Mouse (Mus musculus): ENCODE measurements around the gene Smc5. TPM values are rescaled to one million over a fixed set of nuclear protein-coding genes. Genes with fewer than 3 reads are reported as not detected.

Gene Smc5
- polyA plus RNA-seq, 1 experiment from 2014 or later = 21.2 TPM

- 82% methylated on average over 11 of the region's 11 CpGs for WGBS
- Histone ChIP-seq H3K9me3 (replicated peaks) (no peaks in the 10 kb centered on the region), H3K4me2 (no peak overlapping the region), H3K4me3 (no peak overlapping the region), H3K4me1 (replicated peaks) (peaks cover 12% of the 10 kb centered on the region), H3K27me3 (no peaks in the 10 kb centered on the region), H3K36me3 (no peaks in the 10 kb centered on the region), H3K9ac (no peak overlapping the region), H3K27ac (no peak overlapping the region)
- ATAC-seq (replicated peaks; ENCODE audit: insufficient number of reproducible peaks, insufficient read depth, low FRiP score, low read depth) = no peak
Observed at GRCm38 (mm10) chr19:23166550-23167284, 107.0 kb downstream of the Smc5 start.

DNA sequence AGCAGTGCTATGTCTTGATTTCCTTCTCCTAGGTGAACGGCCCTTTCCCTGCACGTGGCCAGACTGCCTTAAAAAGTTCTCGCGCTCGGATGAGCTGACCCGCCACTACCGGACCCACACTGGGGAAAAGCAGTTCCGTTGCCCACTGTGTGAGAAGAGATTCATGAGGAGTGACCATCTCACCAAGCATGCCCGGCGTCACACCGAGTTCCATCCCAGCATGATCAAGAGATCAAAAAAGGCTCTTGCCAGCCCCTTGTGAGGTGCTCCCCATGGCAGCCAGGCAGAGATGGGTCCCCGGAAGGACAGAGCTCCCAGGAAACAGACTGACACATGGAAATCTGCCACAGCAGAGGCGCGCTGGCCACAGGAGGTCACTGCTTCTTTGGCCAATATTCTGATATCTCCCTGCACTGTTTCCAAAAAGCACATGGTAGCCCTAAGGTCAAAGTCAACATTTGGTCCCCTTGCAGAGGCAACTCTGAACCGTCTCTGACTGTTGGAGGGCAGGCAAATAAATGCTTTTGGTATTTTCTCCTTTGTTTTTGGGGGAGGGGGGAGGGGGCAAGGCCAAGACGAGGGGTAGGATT lies 109.0 kb downstream of the Smc5 start:
- H3K27me3 ChIP-seq = no peaks in the 10 kb centered on the region
- no peak for ATAC-seq (replicated peaks; ENCODE audit: insufficient number of reproducible peaks, insufficient read depth, low FRiP score, low read depth)
- peaks cover 12% of the 10 kb centered on the region for H3K4me1 ChIP-seq (replicated peaks)
- no peak overlapping the region for H3K4me3 ChIP-seq
- H3K9ac ChIP-seq = no peak overlapping the region
- no peaks in the 10 kb centered on the region for H3K9me3 ChIP-seq (replicated peaks)
- WGBS = 89% methylated on average over 16 of the region's 16 CpGs
- no peak overlapping the region for H3K4me2 ChIP-seq
- no peak overlapping the region for H3K27ac ChIP-seq
- no peaks in the 10 kb centered on the region for H3K36me3 ChIP-seq

DNA sequence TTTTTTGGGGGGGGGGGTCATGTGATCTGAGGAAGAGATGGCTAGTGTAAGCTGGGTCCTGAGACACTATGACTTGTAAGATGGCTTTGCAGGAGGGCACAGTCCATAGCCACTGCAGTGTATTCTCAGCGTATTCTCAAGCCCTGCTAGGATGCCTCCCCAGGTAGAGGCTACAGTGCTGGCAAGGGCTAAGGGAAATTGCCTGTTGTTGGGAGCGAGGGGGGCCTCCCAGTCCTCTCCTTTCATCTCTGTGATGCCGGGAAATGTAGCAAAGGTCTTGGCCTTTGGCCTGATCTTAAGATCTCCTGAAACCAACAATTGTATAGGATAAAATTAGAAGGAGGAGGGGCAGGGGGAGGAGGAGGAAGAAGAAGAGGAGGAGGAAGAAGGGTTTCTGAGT lies 110.3 kb downstream of the Smc5 start:
- H3K27ac ChIP-seq = no peak overlapping the region
- no peak overlapping the region for H3K9ac ChIP-seq
- H3K4me2 ChIP-seq = no peak overlapping the region
- H3K36me3 ChIP-seq = no peaks in the 10 kb centered on the region
- no peak for ATAC-seq (replicated peaks; ENCODE audit: insufficient number of reproducible peaks, insufficient read depth, low FRiP score, low read depth)
- H3K4me1 ChIP-seq (replicated peaks) = peaks cover 12% of the 10 kb centered on the region
- 72% methylated on average over 3 of the region's 3 CpGs for WGBS
- no peaks in the 10 kb centered on the region for H3K9me3 ChIP-seq (replicated peaks)
- H3K27me3 ChIP-seq = no peaks in the 10 kb centered on the region
- no peak overlapping the region for H3K4me3 ChIP-seq

DNA sequence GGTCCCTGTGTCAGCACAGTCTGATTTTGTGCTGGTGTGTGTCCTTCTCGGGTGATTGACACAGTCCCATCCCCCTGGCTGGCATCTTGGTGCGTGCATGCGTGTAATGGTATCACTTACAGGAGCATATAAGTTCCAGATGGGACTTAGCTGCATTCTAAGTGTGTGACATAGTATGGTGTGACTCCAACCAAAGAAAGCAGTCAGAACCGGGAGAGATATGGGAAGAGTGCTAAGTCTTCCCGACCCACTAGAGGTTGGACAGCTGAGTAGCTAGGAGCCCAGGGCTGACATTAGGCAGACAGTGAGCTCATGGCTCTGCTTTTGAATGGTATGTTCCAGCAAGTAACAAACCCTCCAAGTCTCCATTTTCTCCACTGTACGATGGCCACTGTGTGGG lies 110.8 kb downstream of the Smc5 start:
- Histone ChIP-seq H3K9ac (no peak overlapping the region), H3K4me1 (replicated peaks) (peaks cover 12% of the 10 kb centered on the region), H3K9me3 (replicated peaks) (no peaks in the 10 kb centered on the region), H3K27me3 (no peaks in the 10 kb centered on the region), H3K4me3 (no peak overlapping the region), H3K27ac (no peak overlapping the region), H3K4me2 (no peak overlapping the region), H3K36me3 (no peaks in the 10 kb centered on the region)
- WGBS = 48% methylated on average over 6 of the region's 6 CpGs
- ATAC-seq (replicated peaks; ENCODE audit: insufficient number of reproducible peaks, insufficient read depth, low FRiP score, low read depth) = no peak

- no peak overlapping the region for H3K9ac ChIP-seq
- no peaks in the 10 kb centered on the region for H3K9me3 ChIP-seq (replicated peaks)
- ATAC-seq (replicated peaks; ENCODE audit: insufficient number of reproducible peaks, insufficient read depth, low FRiP score, low read depth) = no peak; the same call in 1 of the 2 replicates
- H3K4me1 ChIP-seq (replicated peaks) = peaks cover 12% of the 10 kb centered on the region
- no peak overlapping the region for H3K4me3 ChIP-seq
- no peak overlapping the region for H3K27ac ChIP-seq
- no peaks in the 10 kb centered on the region for H3K27me3 ChIP-seq
- H3K4me2 ChIP-seq = no peak overlapping the region
- 17% methylated on average over 8 of the region's 8 CpGs for WGBS
- H3K36me3 ChIP-seq = no peaks in the 10 kb centered on the region
Observed at GRCm38 (mm10) chr19:23162387-23162809, 111.3 kb downstream of the Smc5 start.

DNA sequence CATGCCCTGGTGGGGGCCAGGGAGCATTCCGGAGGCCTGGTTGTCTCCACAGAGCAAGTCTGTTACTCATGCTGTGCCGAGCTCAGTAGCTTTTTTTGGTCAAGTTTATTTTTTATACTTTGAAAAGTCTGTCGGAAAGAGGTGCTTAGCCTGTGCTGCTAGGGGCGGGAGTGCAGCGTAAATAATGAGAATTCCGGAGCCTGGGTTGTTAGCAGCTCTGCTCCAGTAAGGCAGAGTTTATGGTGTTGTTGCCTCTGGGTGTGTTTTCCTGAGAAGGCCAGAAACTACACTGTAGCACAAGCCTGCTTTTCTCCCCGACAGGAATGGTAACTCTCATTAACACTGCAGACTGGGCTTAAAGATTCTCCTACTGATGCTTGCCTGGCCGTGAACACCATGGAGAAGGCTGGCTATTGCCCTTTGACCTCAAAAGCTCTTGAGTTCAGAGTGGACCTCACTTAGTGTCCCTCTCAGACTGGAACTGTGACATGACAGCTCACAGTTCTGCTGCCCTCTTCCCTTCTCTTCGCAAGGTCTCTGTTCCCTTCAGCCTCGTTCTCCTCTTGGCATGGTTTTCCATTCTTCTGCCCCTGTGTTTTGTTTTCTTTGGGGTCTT lies 113.8 kb downstream of the Smc5 start:
- Histone ChIP-seq H3K9ac (no peak overlapping the region), H3K36me3 (no peaks in the 10 kb centered on the region), H3K4me1 (replicated peaks) (peaks cover 12% of the 10 kb centered on the region), H3K4me3 (no peak overlapping the region), H3K9me3 (replicated peaks) (no peaks in the 10 kb centered on the region), H3K27me3 (no peaks in the 10 kb centered on the region), H3K27ac (no peak overlapping the region), H3K4me2 (no peak overlapping the region)
- WGBS = 73% methylated on average over 10 of the region's 10 CpGs
- ATAC-seq (replicated peaks; ENCODE audit: insufficient number of reproducible peaks, insufficient read depth, low FRiP score, low read depth) = no peak

Other genes starting within 250 kb of the Smc5 start
- gene Klf9, start 132.7 kb downstream of the Smc5 start, polyA plus RNA-seq (2015; fragmentation: Nextera tagmentation; extraction: Ambion mirVana) = 3.1 and 3.4 TPM in 2 replicates
- 1.1 and 1.3 TPM in 2 replicates for gene Mamdc2, start 174.5 kb upstream of the Smc5 start, polyA plus RNA-seq (2015; fragmentation: Nextera tagmentation; extraction: Ambion mirVana)

Data from heart, embryonic 15.5 days (tissue).